Mouse (Mus musculus) gastrocnemius, adult 2 months (tissue): ENCODE measurements around the gene Tirap. TPM values are rescaled to one million over a fixed set of nuclear protein-coding genes. Genes with fewer than 3 reads are reported as not detected.
"Not testable (repeated sequence)": the region's sequence is repeated elsewhere in the genome, so short reads cannot be mapped to it uniquely, and the experiment has no call there.

Experiments
- DNase-seq: peaks from one replicate; pipeline ENCODE4 v3.0.0; 2022
- H3K27ac ChIP-seq: fragments of 200-600 bp; 2 replicates; pipeline ENCODE4 v1.8.1; 2022; ENCODE audit warnings: mild to moderate bottlenecking
- H3K4me3 ChIP-seq: fragments of 200-600 bp; 2 replicates; pipeline ENCODE4 v1.8.1; 2022; ENCODE audit warnings: mild to moderate bottlenecking, moderate library complexity
- CTCF ChIP-seq: fragments of 200-600 bp; IDR thresholded peaks from 2 replicates; pipeline ENCODE4 v1.8.1; 2022; ENCODE audit warnings: antibody characterized with exemption, mild to moderate bottlenecking, moderate library complexity
- intact Hi-C: fragments of 180-260 bp; cut with DNase I; formaldehyde crosslinking; loops from one replicate; pipeline ENCODE4 v1.15.1; 2025
- total RNA-seq, 2 experiments: library from RNA; stranded (reverse); gene quantifications; 2 replicates each; pipeline ENCODE4 v1.2.3; 2021

Gene Tirap
- total RNA-seq, 2 experiments from 2014 or later: 29.1 to 42.0 TPM

DNA sequence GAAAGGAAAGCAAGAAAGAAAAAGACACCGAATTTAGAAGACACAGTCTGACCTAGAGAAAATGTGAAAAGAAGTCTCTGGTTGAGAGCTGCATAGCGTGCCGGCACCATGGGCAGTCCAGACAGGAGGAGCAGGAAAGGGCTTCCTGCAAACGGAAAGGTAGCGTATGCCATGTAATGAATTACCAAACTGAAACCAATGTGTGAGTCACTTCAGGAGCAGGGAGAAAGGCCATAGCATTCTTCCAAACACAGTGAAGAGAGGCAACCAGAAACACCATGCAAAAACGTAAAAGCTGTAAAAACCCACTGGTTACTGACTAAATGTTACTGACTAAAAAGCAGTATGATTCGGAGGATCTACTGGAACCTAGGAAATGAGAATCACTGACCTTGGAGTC lies 38.4 kb downstream of the Tirap start:
- intact Hi-C loops: loop anchor here (5.0 to 10.0 kb wide), 2 partner anchors 44 to 667 kb away; partner anchors contain the start of gene St3gal4
- no peak for DNase-seq
- TF ChIP-seq CTCF: no peak
- H3K4me3 ChIP-seq: no peak overlapping the region
- H3K27ac ChIP-seq: peak overlapping the region; percentile 40; the same call in 1 of the 2 replicates

DNA sequence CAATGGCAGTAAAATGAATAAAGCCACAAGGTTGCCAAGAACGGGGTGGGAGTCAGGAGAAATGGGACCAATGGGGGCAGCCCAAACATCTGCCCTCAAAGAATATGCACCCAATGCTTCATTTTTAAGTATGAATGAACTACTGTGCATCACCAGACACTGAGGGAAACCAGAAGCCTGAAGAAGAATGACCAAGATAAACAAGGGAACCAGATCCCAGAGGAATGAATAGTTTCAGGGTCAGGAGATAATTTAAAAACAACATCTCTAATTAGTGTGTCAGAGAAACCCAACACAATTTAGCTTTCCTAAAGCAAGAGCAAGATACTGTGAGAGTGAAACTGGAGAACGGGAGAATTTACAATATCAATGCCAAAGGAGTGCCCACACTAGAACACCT lies 39.4 kb downstream of the Tirap start:
- intact Hi-C loops: loop anchor here (5.0 to 10.0 kb wide), 2 partner anchors 43 to 666 kb away; partner anchors contain the start of gene St3gal4
- TF ChIP-seq CTCF: no peak
- Histone ChIP-seq H3K27ac (no peak overlapping the region), H3K4me3 (no peak overlapping the region)
- DNase-seq: no peak

DNA sequence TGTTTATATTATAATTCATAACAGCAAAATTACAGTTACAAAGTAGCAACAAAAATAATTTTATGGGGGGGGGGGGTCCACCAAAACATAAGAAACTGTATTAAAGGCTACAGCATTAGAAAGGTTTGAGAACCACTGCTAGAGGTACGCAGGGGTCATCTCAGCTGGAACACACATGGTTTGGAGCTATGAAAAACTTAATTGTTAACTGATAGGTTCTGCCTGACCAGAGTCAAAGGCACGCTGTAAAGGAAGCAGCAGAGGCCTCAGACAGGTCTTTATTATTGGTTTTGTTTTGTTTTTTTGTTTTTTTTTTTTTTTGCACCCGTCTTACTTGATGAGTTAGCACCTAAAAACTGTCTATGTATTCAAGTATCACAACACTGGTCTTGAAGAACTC lies 41.6 kb downstream of the Tirap start:
- H3K4me3 ChIP-seq: no peak overlapping the region
- no peak overlapping the region for H3K27ac ChIP-seq
- no peak for DNase-seq
- intact Hi-C loops: no loop called here
- TF ChIP-seq CTCF: no peak

DNA sequence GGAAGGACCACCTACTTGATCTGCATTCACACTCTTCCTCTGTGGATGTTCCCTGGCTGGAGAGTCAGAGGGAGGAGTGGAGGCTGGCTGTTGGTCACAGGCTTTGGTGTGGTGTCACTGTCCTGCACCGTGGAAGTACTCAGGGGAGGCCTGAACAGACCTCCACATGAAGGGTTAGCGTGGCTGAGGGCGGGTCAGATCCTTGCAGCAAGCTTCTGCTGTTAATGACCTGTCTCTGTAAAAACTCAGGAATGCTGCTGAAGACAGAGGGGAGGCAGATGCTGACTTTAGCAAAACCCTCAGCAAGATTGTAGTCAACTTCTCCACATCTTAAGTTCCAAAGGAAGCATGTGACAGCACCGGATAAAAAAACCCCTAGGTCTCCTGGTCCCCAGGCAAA lies 43.2 kb downstream of the Tirap start:
- H3K4me3 ChIP-seq: no peak overlapping the region
- intact Hi-C loops: no loop called here
- no peak for TF ChIP-seq CTCF
- H3K27ac ChIP-seq: peak overlapping the region; percentile 63
- DNase-seq: no peak

DNA sequence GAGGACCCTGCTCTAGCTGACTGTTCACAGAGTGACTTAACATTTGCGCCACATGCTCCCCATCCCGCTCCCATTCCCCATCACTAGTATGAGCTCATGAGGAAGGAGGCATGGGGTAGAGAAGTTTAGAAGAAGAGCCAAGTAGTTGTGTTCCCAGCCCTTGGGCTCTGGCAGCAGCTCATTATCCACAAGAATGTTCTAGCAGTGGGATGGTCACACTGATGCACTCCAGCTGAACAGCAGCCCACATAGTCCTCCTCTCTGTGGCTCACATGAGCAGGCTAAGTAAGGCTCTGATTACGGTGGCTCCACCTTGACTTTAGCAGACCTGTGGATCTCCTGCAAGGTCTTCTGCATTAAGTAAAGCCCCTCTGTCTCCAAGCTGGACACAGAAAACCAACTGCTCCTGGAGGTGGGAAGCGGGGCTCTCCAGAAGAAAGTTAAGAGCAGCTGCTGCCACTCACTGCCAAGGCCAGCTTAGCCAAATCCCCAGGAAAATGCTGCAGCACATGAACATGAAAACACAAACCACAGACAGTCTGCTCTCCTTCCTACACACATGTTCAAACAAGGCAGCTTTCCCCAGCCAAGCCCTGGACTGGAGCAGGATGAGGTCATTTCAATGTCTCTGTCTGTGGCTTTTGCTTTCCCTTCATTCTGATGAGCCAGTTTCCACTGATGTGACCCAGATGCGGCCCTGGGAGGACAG lies 43.9 kb downstream of the Tirap start:
- no peak for TF ChIP-seq CTCF
- peak overlapping the region; percentile 73 for H3K27ac ChIP-seq
- no peak overlapping the region for H3K4me3 ChIP-seq
- intact Hi-C loops: no loop called here
- peak; percentile 63 for DNase-seq

DNA sequence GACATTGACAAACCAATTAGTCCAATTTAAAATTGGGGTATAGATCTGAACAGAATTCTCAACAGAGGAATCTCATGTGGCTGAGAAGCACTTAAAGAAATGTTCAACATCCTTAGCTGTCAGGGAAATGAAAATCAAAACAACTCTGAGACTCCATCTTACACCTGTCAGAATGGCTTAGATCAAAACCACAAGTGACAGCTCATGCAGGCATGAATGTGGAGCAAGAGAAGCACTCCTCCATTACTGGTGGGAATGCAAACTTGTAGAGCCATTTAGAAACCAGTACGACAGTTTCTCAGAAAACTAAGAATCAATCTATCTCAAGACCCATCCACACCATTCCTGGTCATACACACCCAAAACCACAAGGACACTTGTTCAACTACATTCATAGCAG lies 47.2 kb downstream of the Tirap start:
- no peak for TF ChIP-seq CTCF
- intact Hi-C loops: no loop called here
- H3K4me3 ChIP-seq: no peak overlapping the region

DNA sequence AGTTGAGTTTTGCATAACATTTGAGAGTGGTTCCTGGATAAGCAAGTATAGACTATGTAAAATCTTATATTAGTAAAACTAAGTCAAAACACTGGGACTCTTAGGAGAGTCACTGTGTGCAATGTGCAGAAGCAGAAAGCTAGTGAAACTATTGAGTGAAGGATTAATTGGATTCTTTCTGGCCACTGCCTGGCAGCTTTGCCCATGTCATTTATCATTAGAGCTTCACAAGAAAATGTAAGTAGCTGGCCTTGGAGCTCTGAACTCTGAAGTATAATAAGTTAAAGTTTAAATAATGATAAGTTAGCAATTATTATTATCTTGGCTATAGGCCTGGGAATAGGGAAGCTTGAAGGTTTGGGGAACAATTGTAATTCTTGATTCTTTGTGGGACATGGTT lies 51.3 kb downstream of the Tirap start:
- H3K27ac ChIP-seq, intact Hi-C loops, DNase-seq, H3K4me3 ChIP-seq: not testable (repeated sequence)

More for the DNA sequence above, 47.2 kb downstream of the Tirap start:
- H3K27ac ChIP-seq: no peak overlapping the region
- no peak for DNase-seq

DNA sequence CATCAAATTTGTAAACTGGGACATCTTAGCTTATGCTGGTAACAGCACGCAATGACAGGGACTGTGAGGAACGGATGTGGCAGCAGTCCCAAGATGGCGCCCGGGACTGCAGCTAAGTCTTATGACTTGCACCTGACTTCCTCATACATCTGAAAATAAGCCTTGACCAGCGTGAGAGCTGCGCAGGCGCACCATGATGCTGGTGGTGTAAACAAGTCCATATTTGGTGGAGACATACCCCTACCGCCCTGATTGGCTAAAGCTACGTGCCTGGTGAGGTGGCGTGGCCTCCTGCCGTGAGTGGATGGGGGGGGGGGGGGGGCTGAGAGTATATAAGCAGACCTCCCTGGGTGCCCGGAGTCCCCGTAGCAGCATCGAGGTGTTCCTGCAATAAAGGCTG lies 52.8 kb downstream of the Tirap start:
- H3K27ac ChIP-seq, intact Hi-C loops, H3K4me3 ChIP-seq, DNase-seq: not testable (repeated sequence)

DNA sequence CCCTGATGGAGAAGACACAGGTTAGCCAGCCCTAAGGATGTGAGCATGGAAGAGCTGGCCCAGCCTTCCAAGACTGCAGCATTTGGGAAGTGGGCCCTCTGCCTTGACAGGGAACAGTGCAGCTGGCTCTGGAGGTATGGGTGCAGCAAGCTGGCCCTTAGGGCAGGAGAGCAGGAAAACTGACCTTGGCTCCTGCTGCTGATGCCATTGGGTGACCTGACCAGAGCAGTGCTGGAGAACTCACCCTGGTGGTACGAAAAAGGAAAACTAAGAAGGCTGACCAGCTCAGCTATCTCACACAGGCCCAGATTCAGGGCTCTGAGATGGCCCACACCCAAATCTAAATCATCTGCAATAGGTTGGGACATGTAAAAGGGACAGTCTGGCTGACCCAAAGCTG lies 54.3 kb downstream of the Tirap start:
- Histone ChIP-seq H3K27ac (no peak overlapping the region), H3K4me3 (no peak overlapping the region)
- intact Hi-C loops: no loop called here
- no peak for TF ChIP-seq CTCF
- DNase-seq: no peak

DNA sequence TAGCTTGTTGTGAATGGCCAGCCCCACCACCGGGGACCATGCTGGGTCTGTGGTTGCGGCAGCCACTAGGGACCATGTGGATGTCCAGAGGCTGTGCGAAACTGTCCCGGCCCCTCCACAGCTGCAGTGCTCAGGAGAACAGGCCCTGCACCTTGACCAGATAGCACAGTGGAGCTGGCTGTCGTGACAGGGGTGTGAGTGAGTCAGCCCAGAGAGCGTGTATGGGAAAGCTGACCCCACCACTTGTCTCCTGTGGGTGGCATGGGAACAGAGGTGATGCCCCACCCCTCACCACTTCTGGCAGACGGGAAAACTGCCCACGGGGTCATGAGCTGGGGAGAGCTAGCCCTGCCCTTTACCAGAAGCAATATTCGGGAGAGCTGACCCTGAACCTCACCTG lies 55.0 kb downstream of the Tirap start:
- DNase-seq: no peak
- no peak for TF ChIP-seq CTCF
- Histone ChIP-seq H3K27ac (no peak overlapping the region), H3K4me3 (no peak overlapping the region)
- intact Hi-C loops: no loop called here

DNA sequence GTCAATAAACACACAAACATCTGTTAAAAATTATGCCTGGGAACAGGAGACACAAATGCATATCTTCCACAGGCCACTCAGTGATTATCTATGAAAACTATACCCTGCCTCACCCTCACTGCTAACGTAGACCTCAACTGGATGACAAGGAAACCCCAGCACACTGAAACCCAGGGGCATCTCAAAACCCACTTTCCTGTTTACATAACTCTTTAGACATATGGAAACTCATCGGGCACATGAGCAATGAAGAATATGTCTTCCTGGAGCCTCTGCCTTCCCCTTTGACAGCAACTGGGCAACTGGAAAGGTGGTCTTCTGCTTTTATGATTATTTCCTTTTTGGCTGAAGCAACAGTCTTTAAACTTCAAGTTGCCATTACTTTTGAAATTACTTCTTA lies 57.9 kb downstream of the Tirap start:
- intact Hi-C loops: no loop called here
- Histone ChIP-seq H3K27ac (no peak overlapping the region), H3K4me3 (no peak overlapping the region)
- no peak for TF ChIP-seq CTCF
- no peak for DNase-seq

DNA sequence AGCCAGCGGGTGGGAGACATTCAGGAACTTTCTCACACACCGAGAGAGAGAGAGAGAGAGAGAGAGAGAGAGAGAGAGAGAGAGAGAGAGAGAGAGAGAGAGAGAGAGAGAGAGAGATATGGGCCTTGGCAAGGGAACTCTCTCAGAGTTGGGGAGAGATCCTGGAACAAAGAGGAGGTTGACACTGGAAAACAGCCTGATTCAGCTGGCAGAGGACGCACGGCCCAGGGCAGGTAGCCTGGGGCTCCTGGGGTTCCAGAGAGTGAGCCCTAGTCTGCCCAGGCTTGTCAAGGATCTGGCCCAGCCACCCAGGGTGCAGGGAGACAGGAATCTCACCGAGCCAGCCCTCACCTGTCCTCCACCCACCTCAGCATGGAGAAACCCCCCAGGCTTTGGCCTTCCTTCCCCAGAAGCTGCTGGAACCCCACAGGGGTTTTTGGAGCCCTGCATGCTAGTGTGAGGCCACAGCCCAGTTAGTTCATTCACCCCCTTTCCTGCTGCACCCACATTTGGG lies 60.8 kb downstream of the Tirap start:
- no peak for TF ChIP-seq CTCF
- intact Hi-C loops: no loop called here
- no peak overlapping the region for H3K27ac ChIP-seq
- no peak for DNase-seq
- H3K4me3 ChIP-seq: no peak overlapping the region

DNA sequence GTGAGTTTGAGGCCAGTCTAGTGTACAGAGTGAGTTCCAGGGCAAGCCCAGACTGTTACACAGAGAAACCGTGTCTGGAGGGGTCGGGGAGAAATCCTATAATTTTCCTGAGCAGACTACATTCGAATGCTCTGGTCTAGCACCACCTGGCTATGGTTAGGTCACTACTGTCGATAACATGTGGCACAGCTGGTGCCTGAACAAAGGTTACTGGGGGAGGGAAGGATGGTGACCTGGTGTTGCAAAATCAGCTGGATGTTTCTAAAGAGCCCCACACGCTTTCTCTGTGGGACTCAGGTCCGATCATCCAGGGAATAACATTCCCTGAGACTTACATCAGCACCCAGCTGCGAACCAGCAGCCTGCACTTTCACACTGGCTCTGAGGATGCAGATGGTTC lies 62.1 kb downstream of the Tirap start:
- intact Hi-C loops: no loop called here
- no peak for TF ChIP-seq CTCF
- DNase-seq: no peak
- Histone ChIP-seq H3K4me3 (no peak overlapping the region), H3K27ac (no peak overlapping the region)

DNA sequence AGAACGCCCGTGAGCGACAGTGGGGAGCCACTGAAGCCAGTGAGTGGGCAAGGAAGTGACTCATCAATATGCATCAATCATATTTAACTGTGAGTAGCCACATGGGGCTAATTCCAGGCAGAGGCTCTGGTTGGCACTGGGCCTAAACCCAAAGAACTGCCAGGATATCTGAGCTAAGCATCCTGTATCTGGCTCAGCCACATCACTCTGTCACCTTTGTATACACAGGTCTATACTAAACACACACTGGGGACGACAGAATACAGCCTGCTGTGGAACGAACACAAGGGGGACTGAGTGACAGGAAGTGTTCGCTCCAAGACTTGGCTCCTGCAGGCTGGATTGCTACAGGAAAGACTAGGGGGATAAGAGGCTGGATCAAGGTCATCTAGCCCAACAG lies 64.5 kb downstream of the Tirap start:
- TF ChIP-seq CTCF: no peak
- no peak for DNase-seq
- H3K27ac ChIP-seq: no peak overlapping the region
- H3K4me3 ChIP-seq: no peak overlapping the region
- intact Hi-C loops: no loop called here

Other genes with a start within 250 kb of the Tirap start
- gene St3gal4, start 81.0 kb downstream of the Tirap start, total RNA-seq: 1 to 10 TPM; 4.2 to 4.3 TPM
- 1 to 10 TPM; 7.7 to 8.4 TPM for gene Dcps, start 24.2 kb downstream of the Tirap start, total RNA-seq
- gene Srpr, start 116 bp downstream of the Tirap start, total RNA-seq: 100 to 1,000 TPM; 222 to 262 TPM
- 10 to 100 TPM; 17.6 to 20.3 TPM for gene Foxred1, start 10.8 kb upstream of the Tirap start, total RNA-seq
- gene Fam118b, start 67.5 kb upstream of the Tirap start, total RNA-seq: 10 to 100 TPM; 24.3 to 29.8 TPM
- gene Rpusd4, start 67.6 kb upstream of the Tirap start, total RNA-seq: 1 to 10 TPM; 6.8 to 7.5 TPM
- 10 to 100 TPM; 12.4 to 12.9 TPM for gene Cdon, start 220.8 kb upstream of the Tirap start, total RNA-seq